Mouse (Mus musculus) MEL (cell line): Measurements from ENCODE around the gene Defb45. TPM values are rescaled to one million over a fixed set of nuclear protein-coding genes. Genes with fewer than 3 reads are reported as not detected.

ENCODE experiments used
- DNase-seq: peaks from one replicate; pipeline ENCODE4 v3.0.0; 2011; ENCODE audit warnings: low read depth, low spot score
- H3K27ac ChIP-seq: 2 replicates; pipeline ENCODE4 v1.5.1; 2012; ENCODE audit warnings: low read depth, mild to moderate bottlenecking, control low read depth, low read length, moderate library complexity; ENCODE audit not compliant: control insufficient read depth
- H3K27me3 ChIP-seq, 2 experiments: fragments of 150-350 bp in 1 of 2; sonication (generic) in 1 of 2; 2 replicates each; pipeline ENCODE4 v1.6.1; 2012; ENCODE audit warnings: low read length in 2 of 2, mild to moderate bottlenecking in 2 of 2, improper control_type of control experiment in 1 of 2, moderate library complexity in 1 of 2; ENCODE audit not compliant: insufficient read depth in 2 of 2, control insufficient read depth in 1 of 2
- H3K36me3 ChIP-seq, 2 experiments: 2 replicates each; pipeline ENCODE4 v1.6.1; 2012 to 2014; ENCODE audit warnings: low read length in 2 of 2, improper control_type of control experiment in 1 of 2, inconsistent platforms in 1 of 2, mild to moderate bottlenecking in 1 of 2; ENCODE audit not compliant: insufficient read depth in 2 of 2, control insufficient read depth in 1 of 2
- H3K4me1 ChIP-seq, 2 experiments: fragments of 150-350 bp in 1 of 2; sonication (generic) in 1 of 2; 2 replicates each; pipeline ENCODE4 v1.6.1; 2012; ENCODE audit warnings: low read length in 2 of 2, improper control_type of control experiment in 1 of 2, mild to moderate bottlenecking in 1 of 2; ENCODE audit not compliant: insufficient read depth in 2 of 2, control insufficient read depth in 1 of 2
- H3K4me3 ChIP-seq, 2 experiments: fragments of 150-350 bp in 1 of 2; sonication (generic) in 1 of 2; 2 replicates each; pipeline ENCODE4 v1.5.1; 2012; ENCODE audit warnings: low read depth in 2 of 2, low read length in 2 of 2, mild to moderate bottlenecking in 2 of 2, moderate library complexity in 2 of 2, control low read depth in 1 of 2, improper control_type of control experiment in 1 of 2; ENCODE audit not compliant: control insufficient read depth in 1 of 2, insufficient read depth in 1 of 2
- H3K79me2 ChIP-seq: 2 replicates; pipeline ENCODE4 v1.6.1; 2012; ENCODE audit warnings: mild to moderate bottlenecking, low read length, moderate library complexity; ENCODE audit not compliant: control insufficient read depth, poor library complexity, insufficient read depth
- H3K9ac ChIP-seq: 2 replicates; pipeline ENCODE4 v1.6.1; 2012; ENCODE audit warnings: low read depth, mild to moderate bottlenecking, control low read depth, low read length, moderate library complexity; ENCODE audit not compliant: control insufficient read depth, poor library complexity, severe bottlenecking
- H3K9me3 ChIP-seq: fragments of 150-350 bp; sonication (generic); replicated peaks from 2 replicates; pipeline ENCODE4 v1.6.1; 2012; ENCODE audit warnings: mild to moderate bottlenecking, low read length, improper control_type of control experiment, moderate library complexity; ENCODE audit not compliant: insufficient read depth
- BHLHE40 ChIP-seq: IDR thresholded peaks from 2 replicates; pipeline ENCODE4 v1.6.1; 2012; ENCODE audit warnings: low read depth, mild to moderate bottlenecking, inconsistent platforms, low read length, improper control_type of control experiment, borderline replicate concordance
- CHD2 ChIP-seq: IDR thresholded peaks from 2 replicates; pipeline ENCODE4 v1.6.1; 2011; ENCODE audit warnings: low read length, improper control_type of control experiment
- CTCF ChIP-seq, 3 experiments: IDR thresholded peaks in 2 of 3; conservative IDR thresholded peaks in 1 of 3; 2 replicates each; pipeline ENCODE4 v1.5.1; 2011 to 2012; ENCODE audit warnings: low read length in 3 of 3, low read depth in 2 of 3, mild to moderate bottlenecking in 2 of 3, improper control_type of control experiment in 1 of 3, inconsistent platforms in 1 of 3, mixed read lengths in 1 of 3, moderate library complexity in 1 of 3; ENCODE audit not compliant: control insufficient read depth in 1 of 3, insufficient read depth in 1 of 3, poor library complexity in 1 of 3, severe bottlenecking in 1 of 3
- ELF1 ChIP-seq: IDR thresholded peaks from 2 replicates; pipeline ENCODE4 v1.6.1; 2014; ENCODE audit warnings: low read depth, mild to moderate bottlenecking, inconsistent platforms, low read length, improper control_type of control experiment, moderate library complexity
- EP300 ChIP-seq, 2 experiments: IDR thresholded peaks; 2 replicates each; pipeline ENCODE4 v1.6.1; 2011; ENCODE audit warnings: improper control_type of control experiment in 2 of 2, low read length in 2 of 2, low read depth in 1 of 2, mild to moderate bottlenecking in 1 of 2
- ETS1 ChIP-seq: IDR thresholded peaks from 2 replicates; pipeline ENCODE4 v1.6.1; 2012; ENCODE audit warnings: low read depth, mild to moderate bottlenecking, inconsistent platforms, low read length, improper control_type of control experiment, moderate library complexity
- GABPA ChIP-seq: IDR thresholded peaks from 2 replicates; pipeline ENCODE4 v1.6.1; 2012; ENCODE audit warnings: low read depth, mild to moderate bottlenecking, inconsistent platforms, low read length, improper control_type of control experiment, moderate library complexity
- GATA1 ChIP-seq: IDR thresholded peaks from 2 replicates; pipeline ENCODE4 v1.6.1; 2011; ENCODE audit warnings: low read depth, low read length, improper control_type of control experiment
- MAFK ChIP-seq: IDR thresholded peaks from 2 replicates; pipeline ENCODE4 v1.6.1; 2011; ENCODE audit warnings: low read depth, mild to moderate bottlenecking, low read length, improper control_type of control experiment, borderline replicate concordance
- MAZ ChIP-seq: IDR thresholded peaks from 2 replicates; pipeline ENCODE4 v1.6.1; 2012; ENCODE audit warnings: low read depth, mild to moderate bottlenecking, inconsistent platforms, low read length, improper control_type of control experiment
- MXI1 ChIP-seq: IDR thresholded peaks from 2 replicates; pipeline ENCODE4 v1.6.1; 2011; ENCODE audit warnings: mild to moderate bottlenecking, low read depth, low read length, improper control_type of control experiment
- POLR2A ChIP-seq, 2 experiments: IDR thresholded peaks; 2 replicates each; pipeline ENCODE4 v1.6.1; 2011 to 2012; ENCODE audit warnings: low read length in 2 of 2, mild to moderate bottlenecking in 2 of 2, control low read depth in 1 of 2, improper control_type of control experiment in 1 of 2, low read depth in 1 of 2, moderate library complexity in 1 of 2; ENCODE audit not compliant: control insufficient read depth in 1 of 2, insufficient read depth in 1 of 2, poor library complexity in 1 of 2
- POLR2AphosphoS2 ChIP-seq: IDR thresholded peaks from 2 replicates; pipeline ENCODE4 v1.6.1; 2011; ENCODE audit warnings: low read length, improper control_type of control experiment
- POLR2AphosphoS5 ChIP-seq: IDR thresholded peaks from 2 replicates; pipeline ENCODE4 v1.6.1; 2012; ENCODE audit warnings: low read depth, borderline replicate concordance, mild to moderate bottlenecking, inconsistent platforms, low read length, moderate library complexity, mixed read lengths
- SIN3A ChIP-seq: IDR thresholded peaks from 2 replicates; pipeline ENCODE4 v1.6.1; 2012; ENCODE audit warnings: low read length, improper control_type of control experiment, inconsistent platforms
- TAL1 ChIP-seq: IDR thresholded peaks from 2 replicates; pipeline ENCODE4 v1.6.1; 2012; ENCODE audit warnings: mild to moderate bottlenecking, inconsistent platforms, low read length, moderate library complexity, mixed read lengths
- USF2 ChIP-seq, 2 experiments: IDR thresholded peaks; 2 replicates each; pipeline ENCODE4 v1.6.1; 2011 to 2012; ENCODE audit warnings: improper control_type of control experiment in 2 of 2, low read length in 2 of 2, borderline replicate concordance in 1 of 2, inconsistent platforms in 1 of 2, low read depth in 1 of 2, mild to moderate bottlenecking in 1 of 2; ENCODE audit not compliant: insufficient read depth in 1 of 2
- ZC3H11A ChIP-seq: IDR thresholded peaks from 2 replicates; pipeline ENCODE4 v1.6.1; 2012; ENCODE audit warnings: low read depth, mild to moderate bottlenecking, inconsistent platforms, low read length, improper control_type of control experiment
- ZKSCAN1 ChIP-seq: IDR thresholded peaks from 2 replicates; pipeline ENCODE4 v1.6.1; 2012; ENCODE audit warnings: low read depth, mild to moderate bottlenecking, inconsistent platforms, low read length, improper control_type of control experiment, moderate library complexity
- polyA plus RNA-seq, 2 experiments: library from polyadenylated mRNA; stranded (reverse) in 1 of 2; unstranded in 1 of 2; fragments of >175 nt in 1 of 2; fragments of >200 nt in 1 of 2; gene quantifications; 2 replicates each; pipeline versions ENCODE4 v1.2.1 to v1.2.4; 2012; ENCODE audit warnings: low replicate concordance in 2 of 2, low read depth in 1 of 2; ENCODE audit not compliant: insufficient read length in 2 of 2, insufficient read depth in 1 of 2, missing spikeins in 1 of 2
- total RNA-seq: library from RNA; depleted of rRNA; stranded (reverse); fragments of 300-350 nt; gene quantifications from 2 replicates; pipeline ENCODE4 v1.2.3, GENCODE M21; 2012

Gene Defb45
- total and polyA plus RNA-seq, 3 experiments = not detected

GRCm38 (mm10) chr2:152633334-152633733 lies 34.1 kb upstream of the Defb45 start:
- H3K79me2 ChIP-seq = no peaks in the 10 kb centered on the region
- H3K27ac ChIP-seq = no peak overlapping the region
- no peak for TF ChIP-seq EP300 (IDR thresholded peaks at IDR 0.05; ENCODE audit: low read depth in 1 of 2, low read length in 2 of 2)
- TF ChIP-seq MAFK = no peak
- TF ChIP-seq POLR2AphosphoS5 = no peak
- TF ChIP-seq POLR2AphosphoS2 = no peak
- TF ChIP-seq CHD2 = no peak
- TF ChIP-seq TAL1 = no peak
- no peak for TF ChIP-seq GABPA
- TF ChIP-seq BHLHE40 = no peak
- TF ChIP-seq ELF1 = no peak
- no peak for TF ChIP-seq ETS1
- no peak for TF ChIP-seq SIN3A
- TF ChIP-seq MXI1 = no peak
- no peak for DNase-seq
- no peaks in the 10 kb centered on the region for H3K9me3 ChIP-seq
- H3K4me1 ChIP-seq = no peaks in the 10 kb centered on the region
- H3K36me3 ChIP-seq = no peaks in the 10 kb centered on the region
- no peak overlapping the region for H3K9ac ChIP-seq
- H3K4me3 ChIP-seq = no peak overlapping the region
- H3K27me3 ChIP-seq = peaks cover 2 to 9% of the 10 kb centered on the region in 2 experiments; a peak in 3 of 4 replicates

GRCm38 (mm10) chr2:152629904-152630303 lies 30.7 kb upstream of the Defb45 start:
- H3K9ac ChIP-seq = no peak overlapping the region
- no peak for TF ChIP-seq POLR2A (IDR thresholded peaks at IDR 0.05; ENCODE audit: control insufficient read depth in 1 of 2, insufficient read depth in 1 of 2, low read depth in 1 of 2, low read length in 2 of 2, poor library complexity in 1 of 2)
- TF ChIP-seq MAFK = no peak
- TF ChIP-seq SIN3A = no peak
- no peak for TF ChIP-seq ZC3H11A
- TF ChIP-seq USF2 (IDR thresholded peaks at IDR 0.05; ENCODE audit: borderline replicate concordance in 1 of 2, insufficient read depth in 1 of 2, low read depth in 1 of 2, low read length in 2 of 2) = no peak
- TF ChIP-seq EP300 (IDR thresholded peaks at IDR 0.05; ENCODE audit: low read depth in 1 of 2, low read length in 2 of 2) = no peak
- no peak for TF ChIP-seq CTCF (IDR thresholded peaks at IDR 0.05 in 2 of 3, conservative IDR thresholded peaks at IDR 0.05 in 1 of 3; ENCODE audit: control insufficient read depth in 1 of 3, insufficient read depth in 1 of 3, low read depth in 2 of 3, low read length in 3 of 3, poor library complexity in 1 of 3, severe bottlenecking in 1 of 3)
- no peak for TF ChIP-seq CHD2
- no peak for TF ChIP-seq BHLHE40
- TF ChIP-seq MAZ = no peak
- TF ChIP-seq ZKSCAN1 = no peak
- no peak for TF ChIP-seq GATA1
- TF ChIP-seq, all 39 proteins: peak for 0
- H3K27ac ChIP-seq = no peak overlapping the region
- no peaks in the 10 kb centered on the region for H3K36me3 ChIP-seq
- no peak for DNase-seq
- peaks cover 0 to 7% of the 10 kb centered on the region in 2 experiments; a peak in 2 of 4 replicates for H3K27me3 ChIP-seq
- no peak overlapping the region for H3K4me3 ChIP-seq
- H3K9me3 ChIP-seq = no peaks in the 10 kb centered on the region
- H3K4me1 ChIP-seq = no peaks in the 10 kb centered on the region
- no peaks in the 10 kb centered on the region for H3K79me2 ChIP-seq
